Comparison of ENCODE assay signal across 8 mouse cellular contexts in genomic region chr3:70103983-70104827, GRCm38 (mm10).
DNase-seq lines count a peak whose midpoint lies in the region; ATAC-seq and TF ChIP-seq lines count a peak whose summit lies in the region.

No protein-coding gene starts in this region.

- H3K4me3 ChIP-seq in embryonic facial prominence, embryonic 12.5 days, result peak overlapping the region; percentile 39
- H3K4me3 ChIP-seq in heart, embryonic 12.5 days, result peak overlapping the region; percentile 48
- peak overlapping the region; percentile 51 for H3K4me3 ChIP-seq in kidney, embryonic 16.5 days (ENCODE audit: low read length)
- H3K4me3 ChIP-seq in liver, adult 2 months (ENCODE audit: insufficient read depth, low read depth, low read length), result peak overlapping the region; percentile 1; the same call in 1 of the 2 replicates
- H3K4me3 ChIP-seq in testis, adult 2 months (ENCODE audit: control insufficient read depth, low read depth, low read length), result peak overlapping the region; percentile 39

- ATAC-seq in embryonic facial prominence, embryonic 12.5 days (ENCODE audit: insufficient number of reproducible peaks, insufficient read depth, low FRiP score, low TSS enrichment), result no peak
- no peak; the same call in 1 of the 2 replicates for ATAC-seq in heart, embryonic 12.5 days (ENCODE audit: insufficient number of reproducible peaks, low FRiP score)
- ATAC-seq in kidney, embryonic 16.5 days (ENCODE audit: low FRiP score, low TSS enrichment), result peak; percentile 33; the same call in 1 of the 2 replicates

- H3K79me2 ChIP-seq in liver, adult 2 months (ENCODE audit: control insufficient read depth, insufficient read depth, low read length), result no peaks in the 10 kb centered on the region

- peak; percentile 41 for DNase-seq in CD4-positive helper T cell, adult 2 months (ENCODE audit: low read depth, low spot score)
- DNase-seq in adrenal gland, postnatal 4 days (ENCODE audit: low spot score in 2 of 2), result peak; percentile 28 to 46
- DNase-seq in liver, adult 2 months (ENCODE audit: extremely low read depth, low read depth, low spot score), result peak; percentile 58
- DNase-seq in naive thymus-derived CD4-positive, alpha-beta T cell, adult 2 months (ENCODE audit: low read depth), result peak; percentile 54

- 8% methylated on average over 21 of the region's 21 CpGs for WGBS in embryonic facial prominence, embryonic 12.5 days
- 8% methylated on average over 21 of the region's 21 CpGs for WGBS in heart, embryonic 12.5 days
- WGBS in kidney, embryonic 16.5 days, result 4% methylated on average over 21 of the region's 21 CpGs
- WGBS in liver, adult 2 months, result 5% methylated on average over 21 of the region's 21 CpGs

- H3K36me3 ChIP-seq in embryonic facial prominence, embryonic 12.5 days, result no peaks in the 10 kb centered on the region
- no peaks in the 10 kb centered on the region for H3K36me3 ChIP-seq in heart, embryonic 12.5 days
- no peaks in the 10 kb centered on the region for H3K36me3 ChIP-seq in kidney, embryonic 16.5 days (ENCODE audit: insufficient read depth, low read length)
- H3K36me3 ChIP-seq in liver, adult 2 months (ENCODE audit: control insufficient read depth, insufficient read depth, low read length), result no peaks in the 10 kb centered on the region
- H3K36me3 ChIP-seq in testis, adult 2 months (ENCODE audit: control insufficient read depth, insufficient read depth, low read length), result no peaks in the 10 kb centered on the region

- TF ChIP-seq POLR2A in liver, adult 2 months (IDR thresholded peaks at IDR 0.05; ENCODE audit: extremely low read depth, insufficient read depth, low read length), result no peak
- no peak for TF ChIP-seq POLR2A in testis, adult 2 months (IDR thresholded peaks at IDR 0.05; ENCODE audit: control insufficient read depth, low read depth, low read length)

- H3K9ac ChIP-seq in embryonic facial prominence, embryonic 12.5 days, result peak overlapping the region; percentile 37
- peak overlapping the region; percentile 45 for H3K9ac ChIP-seq in heart, embryonic 12.5 days
- peak overlapping the region; percentile 69 for H3K9ac ChIP-seq in kidney, embryonic 16.5 days (replicated peaks; ENCODE audit: low read length)
- H3K9ac ChIP-seq in liver, adult 2 months (ENCODE audit: low read depth, low read length), result no peak overlapping the region

- TF ChIP-seq CTCF in liver, adult 2 months (IDR thresholded peaks at IDR 0.05; ENCODE audit: low read depth, low read length), result no peak
- TF ChIP-seq CTCF in testis, adult 2 months (IDR thresholded peaks at IDR 0.05; ENCODE audit: control insufficient read depth, insufficient read depth, insufficient replicate concordance, low read depth, low read length), result no peak

- H3K4me1 ChIP-seq in embryonic facial prominence, embryonic 12.5 days, result 0 out of 2 replicates have a peak, but pooled peaks cover 5% of the 10 kb centered on the region
- H3K4me1 ChIP-seq in heart, embryonic 12.5 days (replicated peaks), result no peaks in the 10 kb centered on the region
- peaks cover 8% of the 10 kb centered on the region; the same call in 1 of the 2 replicates for H3K4me1 ChIP-seq in kidney, embryonic 16.5 days (ENCODE audit: insufficient read depth, low read length)
- no peaks in the 10 kb centered on the region for H3K4me1 ChIP-seq in liver, adult 2 months (ENCODE audit: control insufficient read depth, insufficient read depth, low read length)
- peaks cover 6% of the 10 kb centered on the region for H3K4me1 ChIP-seq in testis, adult 2 months (ENCODE audit: control insufficient read depth, insufficient read depth, low read length)

- peak overlapping the region; percentile 66 for H3K4me2 ChIP-seq in embryonic facial prominence, embryonic 12.5 days (replicated peaks)
- peak overlapping the region; percentile 75 for H3K4me2 ChIP-seq in heart, embryonic 12.5 days
- H3K4me2 ChIP-seq in kidney, embryonic 16.5 days (replicated peaks; ENCODE audit: low read depth, low read length), result peak overlapping the region; percentile 79

- H3K27ac ChIP-seq in embryonic facial prominence, embryonic 12.5 days, result peak overlapping the region; percentile 75
- H3K27ac ChIP-seq in heart, embryonic 12.5 days (ENCODE audit: poor library complexity, severe bottlenecking), result no peak overlapping the region
- H3K27ac ChIP-seq in kidney, embryonic 16.5 days (ENCODE audit: low read length), result 0 out of 2 replicates have a peak overlapping the region, but pooled peaks have one; percentile 6
- no peak overlapping the region for H3K27ac ChIP-seq in liver, adult 2 months (replicated peaks; ENCODE audit: insufficient read depth, low read depth, low read length)
- H3K27ac ChIP-seq in testis, adult 2 months (ENCODE audit: control insufficient read depth, insufficient read depth, low read depth, low read length), result no peak overlapping the region

- peaks cover 11% of the 10 kb centered on the region; the same call in 1 of the 2 replicates for H3K27me3 ChIP-seq in embryonic facial prominence, embryonic 12.5 days
- H3K27me3 ChIP-seq in heart, embryonic 12.5 days (replicated peaks), result no peaks in the 10 kb centered on the region
- no peaks in the 10 kb centered on the region for H3K27me3 ChIP-seq in kidney, embryonic 16.5 days (ENCODE audit: insufficient read depth, low read length)
- H3K27me3 ChIP-seq in liver, adult 2 months (ENCODE audit: control insufficient read depth, insufficient read depth, low read length), result no peaks in the 10 kb centered on the region
- no peaks in the 10 kb centered on the region for H3K27me3 ChIP-seq in testis, adult 2 months (ENCODE audit: control insufficient read depth, insufficient read depth, low read length)

- no peaks in the 10 kb centered on the region for H3K9me3 ChIP-seq in embryonic facial prominence, embryonic 12.5 days
- no peaks in the 10 kb centered on the region for H3K9me3 ChIP-seq in heart, embryonic 12.5 days (replicated peaks)
- no peaks in the 10 kb centered on the region for H3K9me3 ChIP-seq in kidney, embryonic 16.5 days (ENCODE audit: low read length)

Comparison
In these comparisons a context has a peak if more than half of its experiments do, and no peak if none do; other contexts are left out.
1. H3K27ac ChIP-seq: peak in embryonic facial prominence, embryonic 12.5 days (single experiment) and kidney, embryonic 16.5 days (single experiment); none in heart, embryonic 12.5 days (single experiment), liver, adult 2 months (single experiment) and testis, adult 2 months (single experiment).
2. H3K4me3 ChIP-seq: peak in every context shown above with its lines; median percentile 51 in kidney, embryonic 16.5 days; 48 in heart, embryonic 12.5 days; 39 in embryonic facial prominence, embryonic 12.5 days; 39 in testis, adult 2 months; 1 in liver, adult 2 months.
3. Peak in every context shown above with its lines, with median percentiles within 50 percentile points of each other: DNase-seq and H3K4me2 ChIP-seq.